ENCODE assay signal across 18 mouse cellular contexts in the genomic region with DNA sequence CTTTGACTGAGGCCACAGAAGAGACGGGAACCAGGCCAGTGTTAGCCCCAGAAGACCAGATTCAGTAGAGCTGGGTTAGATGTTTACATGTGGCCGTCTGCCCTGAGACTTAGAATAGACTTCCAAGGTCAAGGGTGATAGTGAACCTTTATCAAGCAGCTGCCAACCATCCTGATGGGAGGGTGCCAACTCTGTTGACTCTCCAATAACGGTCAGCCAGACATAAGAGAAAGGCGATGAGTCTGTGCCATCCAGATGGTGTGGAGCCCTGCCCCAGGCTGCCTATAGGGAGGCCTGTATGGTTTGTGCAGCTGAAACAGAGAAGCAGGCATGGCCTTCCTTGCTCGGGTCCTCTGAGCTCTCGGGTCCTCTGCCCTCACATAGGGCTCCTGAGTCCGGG. TPM values are rescaled to one million over a fixed set of nuclear protein-coding genes. Genes with fewer than 3 reads are reported as not detected.
DNase-seq lines count a peak whose midpoint lies in the region; ATAC-seq lines count a peak whose summit lies in the region.
"Had no signal": no experiment of that assay in that cellular context is flagged by ENCODE, and none has a peak within 500 bp of the region (broad histone marks: within the 10 kb centered on the region; RNA-seq: fewer than 3 reads in every experiment).

No protein-coding gene starts in this region.

- H3K27ac ChIP-seq in midbrain, embryonic 10.5 days (replicated peaks): 0 out of 2 replicates have a peak overlapping the region, but pooled peaks have one; percentile 63
- H3K27ac ChIP-seq in midbrain, embryonic 11.5 days (ENCODE audit: low read depth, low read length): no peak overlapping the region
- H3K27ac ChIP-seq in liver, embryonic 15.5 days (replicated peaks): peak overlapping the region; percentile 89
- H3K27ac ChIP-seq: embryonic facial prominence, embryonic 13.5 days; forebrain, embryonic 12.5 days; heart, embryonic 15.5 days had no signal

- H3K9ac ChIP-seq in midbrain, embryonic 11.5 days (ENCODE audit: low read length): no peak overlapping the region
- H3K9ac ChIP-seq in liver, embryonic 15.5 days: peak overlapping the region; percentile 9; the same call in 1 of the 2 replicates
- H3K9ac ChIP-seq: embryonic facial prominence, embryonic 13.5 days; forebrain, embryonic 12.5 days; heart, embryonic 15.5 days had no signal

- peaks cover 37% of the 10 kb centered on the region for H3K36me3 ChIP-seq in midbrain, embryonic 10.5 days
- H3K36me3 ChIP-seq in midbrain, embryonic 11.5 days (ENCODE audit: control insufficient read depth, insufficient read depth, low read length): no peaks in the 10 kb centered on the region
- H3K36me3 ChIP-seq in liver, embryonic 15.5 days (replicated peaks): peaks cover 7% of the 10 kb centered on the region; the same call in 1 of the 2 replicates
- H3K36me3 ChIP-seq: heart, embryonic 15.5 days had no signal

- H3K4me3 ChIP-seq in midbrain, embryonic 10.5 days: no peak overlapping the region
- no peak overlapping the region for H3K4me3 ChIP-seq in midbrain, embryonic 11.5 days (ENCODE audit: low read depth, low read length)
- H3K4me3 ChIP-seq in liver, embryonic 15.5 days (replicated peaks): no peak overlapping the region
- H3K4me3 ChIP-seq: embryonic facial prominence, embryonic 13.5 days; forebrain, embryonic 12.5 days; heart, embryonic 15.5 days had no signal

- no peaks in the 10 kb centered on the region for H3K9me3 ChIP-seq in midbrain, embryonic 10.5 days (replicated peaks)
- no peaks in the 10 kb centered on the region for H3K9me3 ChIP-seq in midbrain, embryonic 11.5 days (ENCODE audit: control insufficient read depth, low read length)
- H3K9me3 ChIP-seq in liver, embryonic 15.5 days (replicated peaks): no peaks in the 10 kb centered on the region
- H3K9me3 ChIP-seq: embryonic facial prominence, embryonic 13.5 days; forebrain, embryonic 12.5 days; heart, embryonic 15.5 days had no signal

- ATAC-seq in midbrain, embryonic 11.5 days (ENCODE audit: low FRiP score): no peak
- peak; percentile 80 for ATAC-seq in erythroblast, adult 5-6 weeks (replicated peaks; ENCODE audit: low FRiP score, poor library complexity, severe bottlenecking)
- peak; percentile 83 for ATAC-seq in liver, embryonic 15.5 days (ENCODE audit: insufficient read depth)
- ATAC-seq in activated CD4-positive, CD25-positive, alpha-beta regulatory T cell, adult 4 months: no peak
- ATAC-seq: midbrain, embryonic 16.5 days had no signal

- no peak overlapping the region for H3K4me2 ChIP-seq in midbrain, embryonic 11.5 days
- peak overlapping the region; percentile 39; the same call in 1 of the 2 replicates for H3K4me2 ChIP-seq in liver, embryonic 15.5 days
- H3K4me2 ChIP-seq: embryonic facial prominence, embryonic 13.5 days; forebrain, embryonic 12.5 days; heart, embryonic 15.5 days had no signal

- DNase-seq in midbrain, embryonic 10.5 days (ENCODE audit: low spot score): no peak
- no peak for DNase-seq in midbrain, embryonic 11.5 days (ENCODE audit: low spot score, missing footprints)
- peak; percentile 69 to 77 for DNase-seq in spleen, postnatal 10 days (ENCODE audit: low spot score in 2 of 2)
- DNase-seq in right cerebral cortex, postnatal 25 days: no peak
- no peak for DNase-seq in right cerebral cortex, adult 2 months (ENCODE audit: low spot score in 2 of 2)
- DNase-seq: adrenal gland, postnatal 25 days; cerebellum, postnatal 36 days; heart, adult 11 months; layer of hippocampus, adult 9-11 months; lung, adult 18-20 months; lung, postnatal 36 days had no signal

- no peaks in the 10 kb centered on the region for H3K27me3 ChIP-seq in midbrain, embryonic 10.5 days (ENCODE audit: low read depth, poor library complexity, severe bottlenecking)
- H3K27me3 ChIP-seq in midbrain, embryonic 11.5 days (ENCODE audit: control insufficient read depth, insufficient read depth, low read length): no peaks in the 10 kb centered on the region
- no peaks in the 10 kb centered on the region for H3K27me3 ChIP-seq in liver, embryonic 15.5 days
- H3K27me3 ChIP-seq: embryonic facial prominence, embryonic 13.5 days; forebrain, embryonic 12.5 days; heart, embryonic 15.5 days had no signal

- H3K4me1 ChIP-seq in midbrain, embryonic 10.5 days: no peaks in the 10 kb centered on the region
- no peaks in the 10 kb centered on the region for H3K4me1 ChIP-seq in midbrain, embryonic 11.5 days (ENCODE audit: control insufficient read depth, insufficient read depth, low read length)
- H3K4me1 ChIP-seq in liver, embryonic 15.5 days (replicated peaks): peaks cover 46% of the 10 kb centered on the region
- H3K4me1 ChIP-seq: embryonic facial prominence, embryonic 13.5 days; forebrain, embryonic 12.5 days; heart, embryonic 15.5 days had no signal

- WGBS in midbrain, embryonic 10.5 days: 94% methylated on average over 7 of the region's 7 CpGs
- WGBS in midbrain, embryonic 11.5 days: 87% methylated on average over 7 of the region's 7 CpGs
- 60% methylated on average over 7 of the region's 7 CpGs for WGBS in liver, embryonic 15.5 days (ENCODE audit: insufficient replicate concordance)

RNA-seq across cellular contexts. Expression of a gene that starts 16.7 kb away (rescaled TPM):
- polyA plus RNA-seq in midbrain, embryonic 10.5 days (2016; fragmentation: Nextera tagmentation; extraction: Ambion mirVana): 0.47 and 0.49 TPM in 2 replicates
- polyA plus RNA-seq in midbrain, embryonic 11.5 days (2014; fragmentation: Nextera tagmentation; extraction: Ambion mirVana): 1.3 and 1.6 TPM in 2 replicates
- total RNA-seq in erythroblast, adult 5-6 weeks (2015; ENCODE audit: low replicate concordance): not detected in 2 replicates
- 8.2 TPM in 1 of 2 replicates, not detected in the other for total RNA-seq in erythroblast, adult 5-6 weeks (2017; ENCODE audit: low replicate concordance)
- polyA plus RNA-seq in liver, embryonic 15.5 days (2015; fragmentation: Nextera tagmentation; extraction: Ambion mirVana): 0.10 and 0.30 TPM in 2 replicates
- 1 to 10 TPM in 1 of 2 experiments, under 1 TPM in 1; 0.30 to 1.1 TPM for polyA plus RNA-seq in activated CD4-positive, CD25-positive, alpha-beta regulatory T cell, adult 4 months (2017; shearing (Covaris generic))
- polyA plus RNA-seq: heart, embryonic 15.5 days had no signal

RNA-seq across cellular contexts. Expression of a gene that starts 24.7 kb away (rescaled TPM):
- polyA plus RNA-seq in midbrain, embryonic 10.5 days (2016; fragmentation: Nextera tagmentation; extraction: Ambion mirVana): 62.9 and 74.4 TPM in 2 replicates
- 47.5 and 49.0 TPM in 2 replicates for polyA plus RNA-seq in midbrain, embryonic 11.5 days (2014; fragmentation: Nextera tagmentation; extraction: Ambion mirVana)
- total RNA-seq in erythroblast, adult 5-6 weeks (2015; ENCODE audit: low replicate concordance): 6.7 and 13.6 TPM in 2 replicates
- 23.3 and 25.0 TPM in 2 replicates for total RNA-seq in erythroblast, adult 5-6 weeks (2017; ENCODE audit: low replicate concordance)
- polyA plus RNA-seq in liver, embryonic 15.5 days (2015; fragmentation: Nextera tagmentation; extraction: Ambion mirVana): 17.0 and 20.1 TPM in 2 replicates
- polyA plus RNA-seq in activated CD4-positive, CD25-positive, alpha-beta regulatory T cell, adult 4 months (2017; shearing (Covaris generic)): 1 to 10 TPM; 4.8 to 7.8 TPM

Comparison
In these comparisons a context has a peak if more than half of its experiments do, and no peak if none do; other contexts are left out.
1. DNase-seq: peak in spleen, postnatal 10 days (2 of 2); none in midbrain, embryonic 10.5 days (single experiment), midbrain, embryonic 11.5 days (single experiment), right cerebral cortex, postnatal 25 days (single experiment) and right cerebral cortex, adult 2 months (0 of 2).
2. ATAC-seq: peak in erythroblast, adult 5-6 weeks (single experiment) and liver, embryonic 15.5 days (single experiment); none in midbrain, embryonic 11.5 days (single experiment) and activated CD4-positive, CD25-positive, alpha-beta regulatory T cell, adult 4 months (single experiment).